Mouse (Mus musculus): Measurements from ENCODE around the gene Dnajc3.

Gene Dnajc3

DNA sequence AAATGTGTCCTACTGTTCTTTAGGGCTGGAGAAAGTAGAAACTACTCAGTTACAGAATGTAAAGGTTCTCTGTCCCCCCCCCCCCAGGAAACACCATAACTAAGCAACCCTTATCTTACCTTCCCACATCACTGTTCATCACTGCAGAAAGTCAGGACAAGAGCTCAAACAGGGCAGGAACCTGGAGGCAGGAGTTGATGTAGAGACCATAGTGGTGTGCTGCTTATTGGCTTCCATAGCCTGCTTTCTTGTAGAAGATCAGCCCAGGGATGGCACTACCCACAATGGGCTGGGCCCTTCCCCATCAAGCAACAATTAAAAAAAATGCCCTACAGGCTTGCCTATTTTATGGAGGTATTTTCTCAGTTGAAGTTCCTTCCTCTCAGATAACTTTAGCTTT is 45.6 kb downstream of the Dnajc3 start:
- no peak for DNase-seq (ENCODE audit: low read depth)

GRCm38 (mm10) chr14:118984161-118984560 is 46.4 kb downstream of the Dnajc3 start:
- no peak for DNase-seq (ENCODE audit: low read depth)

GRCm38 (mm10) chr14:118986653-118987522 is 49.1 kb downstream of the Dnajc3 start:
- peak; percentile 88 for DNase-seq (ENCODE audit: low read depth)

- DNase-seq (ENCODE audit: low read depth): no peak
These were observed 50.0 kb downstream of the Dnajc3 start for GRCm38 (mm10) chr14:118987523-118988496.

DNA sequence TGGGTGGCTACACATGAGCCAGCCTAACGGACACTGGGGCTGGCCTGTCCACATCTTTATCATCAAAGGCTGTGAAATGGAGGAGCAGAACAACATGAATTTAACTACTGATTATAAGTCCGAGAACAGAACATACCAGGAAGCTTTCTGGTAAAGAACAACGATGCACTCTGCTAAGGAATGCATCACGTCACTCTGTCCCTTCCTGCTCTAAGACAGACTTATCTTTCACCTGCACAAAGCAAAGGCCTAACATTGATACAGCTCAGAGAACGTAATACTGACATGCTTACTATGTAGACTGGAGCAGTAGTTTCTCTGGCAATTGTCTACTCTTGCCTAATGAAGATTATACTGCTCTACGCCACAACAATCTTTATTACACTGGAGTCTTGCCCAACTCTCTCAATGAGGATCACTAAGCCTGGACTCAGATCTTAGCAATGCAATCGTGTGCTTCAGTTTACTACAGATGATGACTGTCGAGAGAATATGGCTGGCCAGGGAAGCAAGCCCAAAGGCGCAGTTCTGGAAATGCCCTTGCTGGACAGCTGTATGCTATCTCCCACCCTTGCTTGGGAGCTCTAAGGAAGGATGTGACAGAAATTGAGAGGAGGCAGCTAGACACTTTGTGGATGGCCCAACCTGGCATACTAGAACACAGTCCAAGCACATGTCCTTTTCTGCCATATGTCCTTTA is 57.6 kb downstream of the Dnajc3 start:
- no peak for DNase-seq (ENCODE audit: low read depth)

DNA sequence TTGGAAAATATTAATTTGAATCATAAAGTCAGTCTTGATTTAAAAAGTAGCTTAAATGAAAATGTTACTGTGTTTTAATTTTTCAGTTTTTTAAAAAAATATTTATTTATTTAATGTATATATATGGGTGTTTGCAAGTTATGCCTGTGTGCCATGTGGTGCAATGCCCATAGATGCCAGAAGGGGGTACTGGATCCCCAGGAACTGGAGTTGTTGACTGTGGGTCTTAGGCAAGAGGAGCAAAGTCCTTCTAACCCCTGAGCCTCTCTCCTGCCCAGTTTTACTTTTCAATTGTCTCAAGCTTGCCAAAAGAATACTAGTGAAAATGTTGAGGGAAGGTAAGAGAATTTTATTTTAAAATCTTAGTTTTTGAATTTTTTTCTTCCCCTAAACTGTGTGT is 65.5 kb downstream of the Dnajc3 start:
- peak; percentile 69 for DNase-seq (ENCODE audit: low read depth)

DNA sequence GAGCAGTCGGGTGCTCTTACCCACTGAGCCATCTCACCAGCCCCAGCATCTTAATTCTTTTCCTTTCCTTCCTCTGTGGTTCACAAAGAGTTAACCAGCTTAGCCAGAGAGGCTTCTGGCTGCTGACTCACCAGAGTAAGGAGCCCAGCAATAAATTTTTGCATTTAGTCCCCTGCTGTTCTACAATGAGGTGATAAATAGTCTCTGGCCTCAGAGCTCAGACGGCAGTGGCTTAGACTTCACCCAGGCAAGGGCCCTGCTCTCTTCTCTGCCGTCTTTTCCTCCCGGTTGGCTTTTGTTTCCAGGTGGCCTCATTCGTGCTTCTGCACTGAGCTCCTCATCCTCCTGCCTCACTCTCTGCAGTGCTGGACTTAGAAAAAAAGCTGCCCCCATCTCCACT is 68.1 kb downstream of the Dnajc3 start:
- no peak for DNase-seq (ENCODE audit: low read depth)

GRCm38 (mm10) chr14:119006441-119007102 is 68.8 kb downstream of the Dnajc3 start:
- DNase-seq (ENCODE audit: low read depth): peak; percentile 52

- DNase-seq (ENCODE audit: low read depth): peak; percentile 99
These were observed 69.6 kb downstream of the Dnajc3 start for GRCm38 (mm10) chr14:119007103-119007951.

DNA sequence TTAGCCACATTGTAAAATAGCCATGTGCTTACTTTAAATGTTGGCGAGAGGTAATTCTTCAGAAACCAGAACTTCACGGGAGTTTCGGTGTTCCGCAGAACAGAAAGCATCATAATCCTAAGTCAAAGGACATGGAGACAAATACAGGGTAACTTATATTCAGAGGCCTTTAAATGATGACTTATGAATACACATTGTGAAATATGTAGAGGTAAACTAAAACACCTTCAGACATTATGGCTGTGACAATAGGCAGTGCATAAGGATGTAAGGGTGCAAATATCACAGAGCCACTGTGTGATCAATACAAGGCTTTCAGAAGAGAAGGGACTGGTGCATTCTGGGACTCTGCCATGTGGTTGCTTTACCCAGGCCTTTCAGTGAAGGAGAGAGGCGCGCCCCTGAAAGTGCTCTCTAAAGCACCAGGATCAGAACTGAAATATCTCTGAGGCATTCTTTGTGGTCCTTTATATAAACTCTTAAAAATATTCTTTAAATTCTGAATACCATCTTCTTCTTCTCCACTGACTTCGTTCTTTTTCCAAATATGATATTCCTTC is 70.3 kb downstream of the Dnajc3 start:
- peak; percentile 61 for DNase-seq (ENCODE audit: low read depth)

DNA sequence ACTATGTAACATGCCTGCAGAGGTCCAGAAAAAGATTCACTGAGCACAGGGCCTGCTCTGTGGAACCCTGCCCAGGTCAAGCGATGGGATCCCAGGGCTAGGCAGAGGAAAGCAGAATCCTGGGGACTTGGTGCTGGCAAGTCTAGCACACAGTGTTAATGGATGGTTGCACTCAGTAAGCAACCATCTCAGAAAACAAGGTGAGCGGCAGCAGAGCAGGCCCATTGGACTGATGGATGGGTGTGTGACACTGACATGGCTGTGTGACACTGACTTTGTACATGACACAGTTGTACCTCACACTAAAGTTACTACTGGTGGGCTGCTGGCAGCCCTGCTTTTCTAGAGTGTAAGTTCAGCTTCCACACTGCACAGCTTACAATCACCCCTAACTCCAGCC is 71.8 kb downstream of the Dnajc3 start:
- no peak for DNase-seq (ENCODE audit: low read depth)

- peak; percentile 65 for DNase-seq (ENCODE audit: low read depth)
These were observed 75.0 kb downstream of the Dnajc3 start for GRCm38 (mm10) chr14:119012607-119013431.

DNA sequence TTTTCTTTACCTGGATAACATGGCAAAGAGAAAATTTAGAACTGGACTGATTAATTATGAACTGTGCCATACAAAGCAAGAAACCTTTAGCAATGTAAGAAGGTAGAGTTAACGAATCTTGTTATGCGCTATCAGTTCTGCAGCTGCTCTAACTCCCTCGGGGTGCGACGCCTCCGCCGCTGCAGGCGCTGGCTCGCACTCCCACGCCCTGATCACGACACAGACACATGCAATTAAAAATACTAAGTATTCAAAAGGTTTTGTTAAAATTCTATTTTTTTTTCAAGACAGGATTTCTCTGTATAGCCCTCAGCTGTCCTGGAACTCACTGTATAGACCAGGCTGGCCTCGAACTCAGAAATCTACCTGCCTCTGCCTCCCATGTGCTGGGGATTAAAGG is 75.8 kb downstream of the Dnajc3 start:
- no peak for DNase-seq (ENCODE audit: low read depth)

GRCm38 (mm10) chr14:119025889-119026288 is 88.1 kb downstream of the Dnajc3 start:
- DNase-seq (ENCODE audit: low read depth): peak; percentile 30

- peak; percentile 89 for DNase-seq (ENCODE audit: low read depth)
These were observed 89.4 kb downstream of the Dnajc3 start for GRCm38 (mm10) chr14:119027130-119027529.

GRCm38 (mm10) chr14:119027675-119028253 is 90.0 kb downstream of the Dnajc3 start:
- no peak for DNase-seq (ENCODE audit: low read depth)
